Mouse (Mus musculus) mouse trophoblast stem cell (cell line): ENCODE measurements around the gene Nptn.

Source experiments
- in situ Hi-C, 2 experiments: fragments of 300-500 bp; cut with MseI, MboI; formaldehyde crosslinking; loops; 2 replicates in 1 of 2; 3 replicates in 1 of 2; pipeline ENCODE4 v1.15.1; 2025

The Nptn gene

GRCm38 (mm10) chr9:58656396-58656795, 74.4 kb downstream of the Nptn start:
- in situ Hi-C loops = no loop called here

DNA sequence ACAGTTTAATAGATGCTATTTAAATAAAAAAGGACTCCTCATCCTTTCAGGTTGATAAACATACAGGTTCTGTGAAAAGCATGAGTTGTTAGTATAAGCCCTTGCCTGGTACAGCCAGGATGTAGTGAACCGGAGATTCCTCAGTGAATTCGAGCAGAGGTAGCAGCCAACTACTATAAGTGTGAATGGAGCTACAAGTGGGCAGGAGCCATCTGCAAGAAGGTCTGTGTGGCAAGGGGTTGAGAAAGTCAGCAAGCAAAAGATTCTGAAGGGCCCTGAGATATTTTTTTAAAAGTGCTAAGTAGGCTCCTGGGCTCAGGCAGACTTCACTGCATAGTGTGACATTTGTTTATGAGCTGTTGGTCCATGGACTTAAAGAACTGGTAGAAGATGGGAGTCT, 74.8 kb downstream of the Nptn start:
- in situ Hi-C loops = no loop called here

DNA sequence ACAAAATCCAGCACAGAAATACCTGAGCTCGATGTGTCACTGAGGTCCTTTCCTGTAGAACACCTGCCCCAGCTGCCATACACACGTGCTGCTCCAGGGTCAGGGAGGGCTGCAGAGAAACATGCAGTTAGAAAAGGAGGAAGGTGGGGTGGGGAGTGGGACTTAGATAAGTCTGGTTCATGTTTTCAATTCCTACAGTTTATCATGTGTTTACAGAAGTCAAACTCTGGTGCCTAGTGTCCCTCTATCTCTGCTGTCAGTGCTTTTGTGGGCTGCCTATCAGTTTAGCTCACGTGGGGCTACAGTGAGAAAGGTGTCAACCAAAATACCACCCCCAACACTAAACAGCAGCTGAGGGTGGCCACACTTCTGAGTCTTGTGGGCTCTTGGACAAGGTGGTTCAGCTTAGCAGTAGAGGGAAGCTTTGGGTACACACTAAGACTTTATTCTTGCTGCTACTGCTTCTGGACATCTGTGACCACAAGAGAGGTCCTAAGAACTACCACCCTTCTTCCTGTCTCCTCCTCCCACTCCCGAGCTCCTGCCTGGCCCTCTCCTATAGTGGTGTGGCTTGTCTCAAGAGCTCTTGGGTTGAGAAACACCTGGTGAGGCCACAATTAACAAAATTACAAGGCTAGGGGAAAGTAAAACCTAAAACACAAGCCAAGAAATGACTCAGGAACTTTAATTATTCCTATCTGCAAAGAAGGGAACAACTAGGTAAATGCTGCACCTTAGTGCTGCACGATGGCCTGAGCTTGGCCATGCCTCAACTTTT, 75.9 kb downstream of the Nptn start:
- in situ Hi-C loops = no loop called here

GRCm38 (mm10) chr9:58658596-58659309, 76.7 kb downstream of the Nptn start:
- in situ Hi-C loops = no loop called here

DNA sequence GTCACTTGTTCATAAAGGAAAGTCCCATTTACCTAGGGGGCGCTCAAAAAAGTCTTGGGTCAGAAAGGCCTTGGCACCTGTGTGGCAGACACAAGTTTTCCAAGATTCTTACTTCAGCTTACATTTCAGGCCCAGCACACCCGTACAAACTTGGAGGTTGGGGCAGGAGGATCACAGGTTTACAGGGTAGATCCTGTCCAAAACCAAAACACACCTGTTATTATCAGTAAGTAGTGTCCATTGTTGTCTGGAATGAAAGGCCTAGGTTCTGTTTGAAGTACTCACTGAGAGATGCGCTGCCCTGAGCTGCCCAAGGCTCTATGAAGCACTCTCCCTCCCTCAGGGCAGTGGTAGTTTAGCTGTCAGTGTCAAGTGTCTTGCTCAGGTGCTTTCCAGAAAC, 77.3 kb downstream of the Nptn start:
- in situ Hi-C loops = no loop called here

- in situ Hi-C loops = no loop called here
Observed at GRCm38 (mm10) chr9:58659989-58660388, 77.9 kb downstream of the Nptn start.

DNA sequence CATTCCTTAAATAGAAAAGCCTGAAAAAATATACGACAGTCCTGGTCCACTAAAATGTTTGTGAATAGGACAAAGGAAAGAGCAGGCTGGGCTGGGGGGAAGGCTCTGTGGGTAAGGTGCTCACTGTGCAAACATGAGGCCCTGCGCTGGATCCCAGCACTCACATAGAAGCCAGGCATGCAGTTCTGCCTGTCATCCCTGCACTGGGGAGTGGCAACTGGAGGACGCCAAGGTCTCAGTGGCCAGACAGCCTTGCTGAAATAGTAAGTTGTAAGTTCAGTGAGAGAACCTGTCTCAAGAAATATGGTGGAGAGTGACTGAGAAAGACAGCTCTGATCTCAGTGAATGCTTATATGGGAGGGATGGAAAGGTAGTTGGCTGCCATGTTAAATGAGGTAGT, 78.6 kb downstream of the Nptn start:
- in situ Hi-C loops = no loop called here

GRCm38 (mm10) chr9:58662007-58662406, 80.0 kb downstream of the Nptn start:
- in situ Hi-C loops = no loop called here

GRCm38 (mm10) chr9:58662791-58663190, 80.8 kb downstream of the Nptn start:
- in situ Hi-C loops = no loop called here

DNA sequence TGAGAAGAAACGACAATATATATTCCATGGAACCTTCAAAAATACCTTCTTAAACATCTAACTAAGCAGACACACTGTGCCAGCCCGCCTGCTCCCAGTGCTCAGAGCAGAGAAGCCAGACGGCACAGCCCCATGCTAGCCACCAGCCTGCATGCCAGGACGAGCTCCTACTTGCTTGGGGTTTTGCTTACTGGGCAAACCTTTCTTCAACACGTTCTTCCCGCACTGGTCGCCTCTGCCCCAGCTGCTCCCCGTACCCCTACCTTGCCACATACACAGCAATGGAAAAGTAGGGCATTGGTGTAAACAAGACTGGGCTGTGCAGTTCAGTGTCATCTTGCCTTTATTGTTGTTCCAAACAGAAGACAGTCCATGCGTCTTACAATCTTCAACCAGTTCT, 83.5 kb downstream of the Nptn start:
- in situ Hi-C loops = no loop called here

- in situ Hi-C loops = no loop called here
Observed at GRCm38 (mm10) chr9:58666191-58666590, 84.2 kb downstream of the Nptn start.

DNA sequence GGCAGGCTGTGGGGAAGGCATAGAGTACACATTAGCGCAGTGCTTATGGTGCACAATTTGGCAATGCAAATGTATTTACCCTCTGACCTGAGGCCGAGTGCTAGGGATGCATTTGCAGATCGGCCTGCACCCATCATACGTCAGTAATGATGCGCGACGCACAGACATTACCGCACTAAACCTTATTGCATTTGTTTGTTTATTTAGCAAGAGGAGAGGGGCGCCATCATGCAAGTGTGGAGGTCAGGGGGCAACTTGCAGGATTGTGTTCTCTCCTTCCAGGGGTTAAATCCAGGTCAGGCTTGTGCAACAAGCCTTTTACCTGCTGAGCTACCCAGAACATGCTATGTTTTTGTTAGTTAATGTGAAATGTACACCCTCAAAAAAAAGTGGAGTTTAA, 85.2 kb downstream of the Nptn start:
- in situ Hi-C loops = no loop called here

DNA sequence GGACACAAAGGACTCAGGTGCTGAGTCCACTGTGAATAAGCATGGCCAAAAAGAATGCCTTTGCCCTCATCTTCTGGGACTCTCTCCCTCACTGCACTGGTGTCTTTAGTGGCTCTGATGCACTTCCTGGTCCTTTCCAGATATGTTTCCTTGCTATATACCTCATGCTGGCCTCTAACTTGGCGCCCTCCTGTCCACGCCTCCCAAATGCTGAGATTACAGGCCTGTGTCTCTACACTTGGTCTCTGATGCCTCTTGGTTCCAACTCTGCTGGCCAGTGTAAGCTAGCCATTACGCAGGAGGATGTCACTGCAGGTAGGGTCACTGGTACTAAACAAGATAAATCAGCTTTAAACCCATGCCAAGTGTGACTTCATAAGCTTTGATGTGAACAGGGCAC, 86.1 kb downstream of the Nptn start:
- in situ Hi-C loops = no loop called here

DNA sequence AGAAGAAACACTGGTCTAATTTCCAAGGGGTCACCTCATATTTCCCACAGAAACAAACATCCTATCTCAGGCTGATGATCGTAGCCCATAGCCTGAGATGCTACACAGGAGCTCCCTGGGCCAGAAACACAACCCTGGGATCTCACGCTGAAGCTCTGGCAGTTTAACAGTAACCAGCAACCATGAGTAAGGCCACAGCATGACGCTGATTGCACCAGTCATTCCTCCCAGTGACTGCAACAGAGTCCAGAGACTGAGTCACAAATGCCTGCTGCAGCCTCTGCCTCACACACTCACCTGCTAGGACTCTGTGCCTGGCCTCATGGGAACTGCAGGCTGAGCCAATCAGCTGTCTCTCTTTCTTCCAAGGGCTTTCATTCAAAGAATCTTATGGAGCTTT, 87.0 kb downstream of the Nptn start:
- in situ Hi-C loops = no loop called here

DNA sequence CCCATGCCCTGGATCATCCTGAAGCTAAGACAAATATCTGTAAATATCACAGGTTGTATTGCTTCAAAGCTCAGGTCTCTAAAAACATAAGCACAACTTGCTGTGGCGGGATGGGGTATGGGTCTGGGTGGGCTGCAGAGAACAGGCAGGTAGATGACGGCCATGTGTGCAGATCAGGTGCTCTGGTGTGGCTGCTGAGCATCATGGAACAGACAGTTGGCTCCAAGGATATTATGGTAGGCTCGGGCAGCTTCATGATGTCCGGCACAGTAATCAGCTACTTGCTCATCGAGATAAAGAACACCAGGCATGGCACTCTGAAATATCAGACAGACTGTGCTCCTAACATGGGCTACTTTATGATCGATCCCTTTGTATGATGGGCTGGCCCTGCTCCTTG, 87.8 kb downstream of the Nptn start:
- in situ Hi-C loops = no loop called here

DNA sequence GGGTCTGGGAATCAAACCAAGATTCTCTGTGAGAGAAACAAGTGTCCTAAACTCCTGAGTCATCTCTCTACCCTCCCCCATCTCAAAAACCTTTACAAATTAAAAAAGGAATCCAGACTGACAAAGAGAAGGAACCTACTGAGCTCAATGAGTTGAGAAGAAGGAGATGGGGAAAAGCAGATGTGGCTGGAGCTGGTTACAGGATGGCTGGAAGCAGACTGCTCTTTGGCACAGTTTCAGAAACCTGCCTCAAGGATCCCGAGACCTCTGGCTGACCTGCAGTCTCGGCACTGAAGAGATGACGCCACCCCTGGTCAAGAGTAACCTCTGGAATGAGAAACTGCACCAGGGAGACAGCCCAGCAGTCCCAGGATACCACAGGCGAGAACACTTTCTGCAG, 90.4 kb downstream of the Nptn start:
- in situ Hi-C loops = no loop called here

DNA sequence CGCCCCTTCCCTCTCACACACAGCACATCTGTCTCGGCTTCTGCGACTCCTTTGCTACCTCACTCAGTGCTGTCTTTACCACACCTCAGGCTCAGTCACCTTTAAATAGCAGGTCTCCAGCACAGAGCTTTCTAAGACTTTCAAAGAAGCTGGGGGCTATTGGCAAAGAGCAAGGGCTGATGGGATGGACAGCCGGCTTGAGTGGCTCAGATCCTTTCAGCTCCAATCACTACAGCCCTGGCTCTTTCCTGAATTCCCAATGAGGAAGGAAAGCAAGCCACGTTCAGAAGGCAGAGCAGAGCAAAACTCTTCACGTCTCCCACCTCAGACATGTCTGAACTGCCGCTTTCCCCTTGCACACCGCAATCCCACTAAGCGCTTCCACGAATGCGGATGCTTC, 92.7 kb downstream of the Nptn start:
- in situ Hi-C loops = no loop called here

DNA sequence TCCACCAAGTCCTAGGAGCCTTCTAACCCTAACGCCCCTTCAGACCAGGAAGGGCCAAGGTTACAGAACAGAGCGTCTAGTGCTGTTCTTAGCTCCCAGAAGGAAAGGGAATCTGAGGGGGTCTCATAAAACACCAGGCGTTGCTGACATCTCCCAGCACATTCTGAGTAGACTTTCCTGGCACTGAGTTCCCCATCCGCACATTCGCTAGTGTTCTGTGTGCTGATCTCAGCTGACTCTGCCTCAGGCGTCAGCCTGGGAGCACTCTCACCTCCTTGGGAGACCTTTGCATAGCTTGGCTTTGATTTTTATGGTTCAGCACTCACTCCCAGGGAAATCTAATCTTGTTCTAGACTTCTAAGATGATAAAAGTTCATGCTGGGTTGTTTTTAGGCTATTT, 93.3 kb downstream of the Nptn start:
- in situ Hi-C loops = no loop called here

DNA sequence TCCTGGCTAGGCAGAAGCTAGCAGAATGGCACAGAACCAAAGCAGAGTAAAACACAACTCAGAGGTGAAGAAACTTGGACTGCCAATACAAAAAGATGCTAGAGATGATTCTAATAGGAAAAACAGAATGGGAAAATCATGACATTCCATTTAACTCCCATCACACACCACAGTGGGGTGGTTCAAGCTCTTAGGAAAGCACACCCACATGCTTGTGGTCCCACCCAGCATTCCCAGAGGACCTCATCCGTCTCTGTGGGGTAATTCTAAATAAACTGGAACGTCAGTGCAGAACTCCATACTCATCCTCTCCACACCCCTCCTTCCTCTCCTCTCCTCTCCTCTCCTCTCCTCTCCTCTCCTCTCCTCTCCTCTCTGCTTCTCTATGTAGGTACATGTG, 99.4 kb downstream of the Nptn start:
- in situ Hi-C loops = no loop called here

GRCm38 (mm10) chr9:58682106-58682505, 100.1 kb downstream of the Nptn start:
- in situ Hi-C loops = no loop called here

GRCm38 (mm10) chr9:58683372-58683771, 101.3 kb downstream of the Nptn start:
- in situ Hi-C loops = no loop called here

DNA sequence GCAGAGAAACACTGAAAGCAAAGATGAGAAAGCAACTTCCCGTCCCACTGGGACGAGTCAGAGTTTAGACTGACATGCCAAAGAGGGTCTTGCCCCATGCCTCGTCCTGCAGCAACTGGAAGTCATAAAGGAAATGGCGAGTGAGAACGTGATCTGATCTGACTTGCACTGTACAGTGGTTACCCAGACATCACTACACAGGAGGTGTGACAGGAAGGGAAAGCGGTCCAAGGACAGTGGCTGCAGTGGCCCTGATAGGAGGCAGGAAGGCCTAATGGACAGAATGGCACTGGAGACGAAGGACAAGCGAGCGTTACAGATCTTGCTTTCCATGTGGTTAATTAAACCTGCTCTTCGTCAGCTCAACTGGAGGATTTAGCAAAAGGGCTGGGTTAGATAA, 103.2 kb downstream of the Nptn start:
- in situ Hi-C loops = no loop called here

- in situ Hi-C loops = no loop called here
Observed at GRCm38 (mm10) chr9:58688076-58688475, 106.0 kb downstream of the Nptn start.
